Mouse (Mus musculus) gastrocnemius, postnatal 36 days (tissue): ENCODE results near the gene Trim27. TPM values are rescaled to one million over a fixed set of nuclear protein-coding genes. Genes with fewer than 3 reads are reported as not detected.

Experiments used
- total RNA-seq, 2 experiments: library from RNA; stranded (reverse); gene quantifications; 2 replicates each; pipeline ENCODE4 v1.2.3; 2021

The Trim27 gene
- total RNA-seq, 2 experiments from 2014 or later: 19.8 to 20.7 TPM

Other genes starting within 250 kb of the Trim27 start
- gene Olfr1370, start 104.5 kb upstream of the Trim27 start, total RNA-seq: not detected
- not detected for gene Olfr1369-ps1, start 68.0 kb upstream of the Trim27 start, total RNA-seq
- gene Olfr263, start 49.8 kb upstream of the Trim27 start, total RNA-seq: not detected
- gene Olfr1368, start 33.6 kb upstream of the Trim27 start, total RNA-seq: not detected
- gene Gpx5, start 113.3 kb downstream of the Trim27 start, total RNA-seq: not detected
- gene Gpx6, start 132.7 kb downstream of the Trim27 start, total RNA-seq: not detected
- gene Olfr1367, start 167.5 kb downstream of the Trim27 start, total RNA-seq: not detected
- 1 to 10 TPM; 4.7 to 6.7 TPM for gene Zscan12, start 183.4 kb downstream of the Trim27 start, total RNA-seq
- gene Zkscan3, start 223.3 kb downstream of the Trim27 start, total RNA-seq: 10 to 100 TPM; 14.7 to 14.9 TPM